Mouse (Mus musculus) megakaryocyte progenitor cell, adult 5-6 weeks (primary cell): ENCODE data around the gene Serpinb9b. TPM values are rescaled to one million over a fixed set of nuclear protein-coding genes. Genes with fewer than 3 reads are reported as not detected.

ENCODE experiments used
- total RNA-seq, 2 experiments: library from RNA; stranded (forward) in 1 of 2; stranded (reverse) in 1 of 2; fragments of 157-497, 149-512 nt in 1 of 2; fragments of 200-1000 nt in 1 of 2; gene quantifications; 2 replicates each; pipeline versions ENCODE4 v1.2.3 to v1.2.4; 2015 to 2017

The Serpinb9b gene
- total RNA-seq, 2 experiments from 2014 or later, result not detected

Other genes starting within 250 kb of the Serpinb9b start
- gene Mylk4, start 243.5 kb upstream of the Serpinb9b start, total RNA-seq (2015), result not detected in 2 replicates
- gene Mylk4, start 243.5 kb upstream of the Serpinb9b start, total RNA-seq (2017), result not detected in 2 replicates
- gene Wrnip1, start 225.4 kb upstream of the Serpinb9b start, total RNA-seq (2015), result 14.6 and 18.2 TPM in 2 replicates
- 32.3 and 39.6 TPM in 2 replicates for gene Wrnip1, start 225.4 kb upstream of the Serpinb9b start, total RNA-seq (2017)
- not detected in 2 replicates for gene D930007J09Rik, start 224.6 kb upstream of the Serpinb9b start, total RNA-seq (2015)
- not detected in 2 replicates for gene D930007J09Rik, start 224.6 kb upstream of the Serpinb9b start, total RNA-seq (2017)
- gene Serpinb1a, start 176.2 kb upstream of the Serpinb9b start, total RNA-seq (2015), result 432 and 510 TPM in 2 replicates
- gene Serpinb1a, start 176.2 kb upstream of the Serpinb9b start, total RNA-seq (2017), result 500 and 560 TPM in 2 replicates
- gene Serpinb1c, start 129.2 kb upstream of the Serpinb9b start, total RNA-seq (2015), result not detected in 2 replicates
- not detected in 2 replicates for gene Serpinb1c, start 129.2 kb upstream of the Serpinb9b start, total RNA-seq (2017)
- 2.7 and 5.7 TPM in 2 replicates for gene Serpinb6b, start 62.2 kb upstream of the Serpinb9b start, total RNA-seq (2015)
- gene Serpinb6b, start 62.2 kb upstream of the Serpinb9b start, total RNA-seq (2017), result 2.2 and 8.1 TPM in 2 replicates
- 3.9 and 4.0 TPM in 2 replicates for gene Serpinb9, start 24.2 kb upstream of the Serpinb9b start, total RNA-seq (2015)
- 2.0 and 3.0 TPM in 2 replicates for gene Serpinb9, start 24.2 kb upstream of the Serpinb9b start, total RNA-seq (2017)
- gene Serpinb1b, start 51.2 kb downstream of the Serpinb9b start, total RNA-seq (2015), result 0.37 TPM in 1 of 2 replicates, not detected in the other
- not detected in 2 replicates for gene Serpinb1b, start 51.2 kb downstream of the Serpinb9b start, total RNA-seq (2017)
- gene Serpinb9c, start 132.3 kb downstream of the Serpinb9b start, total RNA-seq (2015), result not detected in 2 replicates
- gene Serpinb9c, start 132.3 kb downstream of the Serpinb9b start, total RNA-seq (2017), result not detected in 2 replicates
- not detected in 2 replicates for gene Serpinb9d, start 165.5 kb downstream of the Serpinb9b start, total RNA-seq (2015)
- gene Serpinb9d, start 165.5 kb downstream of the Serpinb9b start, total RNA-seq (2017), result not detected in 2 replicates
- not detected in 2 replicates for gene Serpinb9e, start 222.2 kb downstream of the Serpinb9b start, total RNA-seq (2015)
- not detected in 2 replicates for gene Serpinb9e, start 222.2 kb downstream of the Serpinb9b start, total RNA-seq (2017)